ENCODE assay signal across 17 mouse cellular contexts in the genomic region with DNA sequence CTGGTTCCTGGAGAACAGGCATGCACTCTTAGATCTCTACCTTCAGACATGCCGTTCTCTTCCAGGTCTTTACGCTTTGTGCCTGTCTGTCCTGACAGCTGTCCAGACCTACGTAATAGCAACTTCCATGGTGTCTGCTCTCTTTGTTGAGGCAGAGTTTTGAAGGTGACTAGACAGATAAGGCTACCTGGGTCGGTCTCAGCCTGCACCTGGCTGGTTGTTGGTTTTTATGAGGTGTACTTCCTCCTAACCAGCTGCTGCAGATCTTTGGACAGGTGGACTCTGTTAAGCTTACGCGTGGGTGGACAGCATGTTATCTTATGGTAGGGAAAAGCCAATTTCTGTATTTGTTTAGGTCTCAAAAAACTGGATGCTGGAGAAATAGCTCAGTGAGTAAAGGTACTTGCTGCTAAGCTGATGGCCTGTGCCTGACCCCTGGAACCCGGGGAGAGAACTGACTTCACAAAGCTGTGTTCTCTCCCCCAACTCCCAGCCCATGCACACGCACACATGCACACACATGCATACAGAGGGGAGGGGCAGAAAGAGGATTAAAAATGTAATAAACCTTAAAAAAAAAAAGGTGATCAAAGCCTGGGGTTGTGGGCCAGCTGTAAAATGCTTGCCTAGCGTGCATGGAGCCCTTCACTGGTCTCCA.
DNase-seq lines count a peak whose midpoint lies in the region; ATAC-seq and TF ChIP-seq lines count a peak whose summit lies in the region.
"Had no signal": no experiment of that assay in that cellular context is flagged by ENCODE, and none has a peak within 500 bp of the region (broad histone marks: within the 10 kb centered on the region; RNA-seq: fewer than 3 reads in every experiment).

No protein-coding gene starts in this region.

- no peaks in the 10 kb centered on the region for H3K27me3 ChIP-seq in forebrain, embryonic 10.5 days (ENCODE audit: poor library complexity, severe bottlenecking)
- no peaks in the 10 kb centered on the region for H3K27me3 ChIP-seq in forebrain, postnatal 0 days (ENCODE audit: insufficient read depth, low read length)
- no peaks in the 10 kb centered on the region for H3K27me3 ChIP-seq in kidney, embryonic 14.5 days (ENCODE audit: control insufficient read depth, insufficient read depth, low read length)
- H3K27me3 ChIP-seq in liver, embryonic 16.5 days (ENCODE audit: control insufficient read depth, insufficient read depth, low read depth, low read length) = no peaks in the 10 kb centered on the region
- H3K27me3 ChIP-seq: embryonic facial prominence, embryonic 15.5 days; hindbrain, embryonic 15.5 days; Patski had no signal

- no peaks in the 10 kb centered on the region for H3K9me3 ChIP-seq in forebrain, embryonic 10.5 days
- no peaks in the 10 kb centered on the region for H3K9me3 ChIP-seq in forebrain, postnatal 0 days (ENCODE audit: low read length)
- no peaks in the 10 kb centered on the region for H3K9me3 ChIP-seq in kidney, embryonic 14.5 days (ENCODE audit: control insufficient read depth, low read length)
- no peaks in the 10 kb centered on the region for H3K9me3 ChIP-seq in liver, embryonic 16.5 days (replicated peaks; ENCODE audit: control insufficient read depth, low read length)
- H3K9me3 ChIP-seq: embryonic facial prominence, embryonic 15.5 days; hindbrain, embryonic 15.5 days; limb, embryonic 10.5 days had no signal

- peak overlapping the region; percentile 1; the same call in 1 of the 2 replicates for H3K4me3 ChIP-seq in forebrain, embryonic 10.5 days
- H3K4me3 ChIP-seq in forebrain, postnatal 0 days (ENCODE audit: low read depth, low read length) = no peak overlapping the region
- no peak overlapping the region for H3K4me3 ChIP-seq in kidney, embryonic 14.5 days (ENCODE audit: low read length)
- no peak overlapping the region for H3K4me3 ChIP-seq in liver, embryonic 16.5 days (ENCODE audit: low read depth, low read length)
- H3K4me3 ChIP-seq: embryonic facial prominence, embryonic 15.5 days; hindbrain, embryonic 15.5 days; limb, embryonic 10.5 days had no signal

- H3K4me2 ChIP-seq in forebrain, postnatal 0 days (ENCODE audit: low read depth) = no peak overlapping the region
- no peak overlapping the region for H3K4me2 ChIP-seq in kidney, embryonic 14.5 days (replicated peaks; ENCODE audit: low read depth, low read length)
- no peak overlapping the region for H3K4me2 ChIP-seq in liver, embryonic 16.5 days (ENCODE audit: low read depth, low read length)
- H3K4me2 ChIP-seq: embryonic facial prominence, embryonic 15.5 days; hindbrain, embryonic 15.5 days had no signal

- DNase-seq in forebrain, embryonic 10.5 days (ENCODE audit: extremely low spot score, low spot score) = no peak
- DNase-seq in forebrain, postnatal 0 days = no peak
- DNase-seq in kidney, postnatal 14 days = no peak
- DNase-seq in A20 (ENCODE audit: low read depth, low spot score) = peak; percentile 32
- no peak for DNase-seq in c-Kit-positive CD71-positive TER-119-positive erythroid progenitor cells, embryonic 14.5 days (ENCODE audit: low spot score)
- no peak for DNase-seq in right cerebral cortex, postnatal 25 days
- DNase-seq: cerebellum, adult 18-20 months; gastrocnemius, postnatal 25 days; thymus, postnatal 25 days had no signal

- peaks cover 20% of the 10 kb centered on the region for H3K36me3 ChIP-seq in forebrain, embryonic 10.5 days (replicated peaks)
- peaks cover 5% of the 10 kb centered on the region for H3K36me3 ChIP-seq in forebrain, postnatal 0 days (ENCODE audit: insufficient read depth)
- H3K36me3 ChIP-seq in kidney, embryonic 14.5 days (ENCODE audit: control insufficient read depth, insufficient read depth, low read length) = peaks cover 9% of the 10 kb centered on the region; the same call in 1 of the 2 replicates
- H3K36me3 ChIP-seq in liver, embryonic 16.5 days (ENCODE audit: control insufficient read depth, insufficient read depth) = no peaks in the 10 kb centered on the region
- H3K36me3 ChIP-seq: embryonic facial prominence, embryonic 15.5 days had no signal

- TF ChIP-seq CTCF in forebrain, postnatal 0 days (IDR thresholded peaks at IDR 0.05; ENCODE audit: low read depth) = no peak

- H3K4me1 ChIP-seq in forebrain, embryonic 10.5 days = peaks cover 45% of the 10 kb centered on the region
- H3K4me1 ChIP-seq in forebrain, postnatal 0 days (ENCODE audit: insufficient read depth) = no peaks in the 10 kb centered on the region
- H3K4me1 ChIP-seq in kidney, embryonic 14.5 days (ENCODE audit: control insufficient read depth, insufficient read depth, low read length) = peaks cover 26% of the 10 kb centered on the region
- H3K4me1 ChIP-seq in liver, embryonic 16.5 days (ENCODE audit: control insufficient read depth, low read depth, low read length) = peaks cover 16% of the 10 kb centered on the region

- H3K9ac ChIP-seq in forebrain, postnatal 0 days = no peak overlapping the region
- no peak overlapping the region for H3K9ac ChIP-seq in kidney, embryonic 14.5 days (ENCODE audit: low read depth, low read length)
- H3K9ac ChIP-seq in liver, embryonic 16.5 days (ENCODE audit: low read depth, low read length) = 0 out of 2 replicates have a peak overlapping the region, but pooled peaks have one; percentile 26
- H3K9ac ChIP-seq: embryonic facial prominence, embryonic 15.5 days; hindbrain, embryonic 15.5 days had no signal

- ATAC-seq in forebrain, postnatal 0 days = no peak
- peak; percentile 40 for ATAC-seq in kidney, embryonic 14.5 days (ENCODE audit: low FRiP score, low TSS enrichment)
- peak; percentile 81 for ATAC-seq in liver, embryonic 16.5 days (ENCODE audit: low read depth)
- ATAC-seq: forebrain, embryonic 16.5 days; lung, postnatal 0 days; Patski had no signal

- H3K27ac ChIP-seq in forebrain, embryonic 10.5 days = peak overlapping the region; percentile 67
- H3K27ac ChIP-seq in forebrain, postnatal 0 days (ENCODE audit: low read depth, low read length) = no peak overlapping the region
- H3K27ac ChIP-seq in kidney, embryonic 14.5 days (ENCODE audit: low read depth, low read length) = peak overlapping the region; percentile 66
- peak overlapping the region; percentile 83 for H3K27ac ChIP-seq in liver, embryonic 16.5 days (ENCODE audit: low read length)
- H3K27ac ChIP-seq: embryonic facial prominence, embryonic 15.5 days; hindbrain, embryonic 15.5 days; limb, embryonic 10.5 days had no signal

- 89% methylated on average over 9 of the region's 9 CpGs for WGBS in forebrain, embryonic 10.5 days
- 90% methylated on average over 9 of the region's 9 CpGs for WGBS in forebrain, postnatal 0 days
- WGBS in kidney, embryonic 14.5 days = 43% methylated on average over 9 of the region's 9 CpGs
- WGBS in liver, embryonic 16.5 days (ENCODE audit: insufficient replicate concordance) = 61% methylated on average over 9 of the region's 9 CpGs
